Mouse (Mus musculus): ENCODE results near the gene Chil3.
"Not testable (repeated sequence)": the region's sequence is repeated elsewhere in the genome, so short reads cannot be mapped to it uniquely, and the experiment has no call there.

Gene Chil3

GRCm38 (mm10) chr3:106167464-106167863 lies at the start of gene Chil3:
TSS of gene Chil3 (minus strand) at chr3:106167564.
- no peak for DNase-seq (ENCODE audit: extremely low read depth, low read depth, low spot score)

GRCm38 (mm10) chr3:106198030-106198429 lies 30.7 kb upstream of the Chil3 start:
- not testable (repeated sequence) for DNase-seq (ENCODE audit: extremely low read depth, low read depth, low spot score)

- DNase-seq (ENCODE audit: extremely low read depth, low read depth, low spot score), result not testable (repeated sequence)
Measured at GRCm38 (mm10) chr3:106197246-106197645, 29.9 kb upstream of the Chil3 start.

- no peak for DNase-seq (ENCODE audit: extremely low read depth, low read depth, low spot score)
Measured at GRCm38 (mm10) chr3:106196276-106196675, 28.9 kb upstream of the Chil3 start.

GRCm38 (mm10) chr3:106195486-106195885 lies 28.1 kb upstream of the Chil3 start:
- DNase-seq (ENCODE audit: extremely low read depth, low read depth, low spot score), result no peak

GRCm38 (mm10) chr3:106187991-106188390 lies 20.6 kb upstream of the Chil3 start:
- no peak for DNase-seq (ENCODE audit: extremely low read depth, low read depth, low spot score)

- DNase-seq (ENCODE audit: extremely low read depth, low read depth, low spot score), result no peak
Measured at GRCm38 (mm10) chr3:106177509-106178189, 10.3 kb upstream of the Chil3 start.

- DNase-seq (ENCODE audit: extremely low read depth, low read depth, low spot score), result not testable (repeated sequence)
Measured at GRCm38 (mm10) chr3:106174971-106175370, 7.6 kb upstream of the Chil3 start.

- DNase-seq (ENCODE audit: extremely low read depth, low read depth, low spot score), result peak; percentile 21
Measured at GRCm38 (mm10) chr3:106172506-106172905, 5.1 kb upstream of the Chil3 start.

- DNase-seq (ENCODE audit: extremely low read depth, low read depth, low spot score), result no peak
Measured at GRCm38 (mm10) chr3:106171135-106171731, 3.9 kb upstream of the Chil3 start.

- no peak for DNase-seq (ENCODE audit: extremely low read depth, low read depth, low spot score)
Measured at GRCm38 (mm10) chr3:106170522-106171053, 3.2 kb upstream of the Chil3 start.

- DNase-seq (ENCODE audit: extremely low read depth, low read depth, low spot score), result no peak
Measured at GRCm38 (mm10) chr3:106154413-106154812, 13.0 kb downstream of the Chil3 start.

- no peak for DNase-seq (ENCODE audit: extremely low read depth, low read depth, low spot score)
Measured at GRCm38 (mm10) chr3:106144081-106144480, 23.3 kb downstream of the Chil3 start.

- DNase-seq (ENCODE audit: extremely low read depth, low read depth, low spot score), result no peak
Measured at GRCm38 (mm10) chr3:106131690-106132089, 35.7 kb downstream of the Chil3 start.

GRCm38 (mm10) chr3:106128807-106129493 lies 38.4 kb downstream of the Chil3 start:
- DNase-seq (ENCODE audit: extremely low read depth, low read depth, low spot score), result no peak

GRCm38 (mm10) chr3:106126999-106127398 lies 40.4 kb downstream of the Chil3 start:
- no peak for DNase-seq (ENCODE audit: extremely low read depth, low read depth, low spot score)

- DNase-seq (ENCODE audit: extremely low read depth, low read depth, low spot score), result no peak
Measured at GRCm38 (mm10) chr3:106112929-106113328, 54.4 kb downstream of the Chil3 start, which contains the start of gene Chia1. TSS of gene Chia1 (plus strand) at chr3:106113229.

Data from fat pad, adult 2 months (tissue).